Mouse (Mus musculus) inflammation-experienced regulatory T-cells (primary cell): ENCODE results near the gene Ppara. TPM values are rescaled to one million over a fixed set of nuclear protein-coding genes. Genes with fewer than 3 reads are reported as not detected.

Source experiments
- polyA plus RNA-seq, 2 experiments: library from polyadenylated mRNA; unstranded; fragments of 100-300 nt; shearing (Covaris generic); gene quantifications; one replicate each; pipeline ENCODE4 v1.2.1; 2017

Ppara gene
- under 1 TPM; 0.23 to 0.54 TPM for polyA plus RNA-seq

GRCm38 (mm10) chr15:85734571-85735033 lies at the start of gene Ppara:
Gene Ppara (plus strand): TSS chr15:85734983.

GRCm38 (mm10) chr15:85811535-85812277 lies 76.9 kb downstream of the Ppara start, which contains the start of gene Cdpf1:
Gene Cdpf1 (minus strand): TSS chr15:85811697.

GRCm38 (mm10) chr15:85821203-85822010 lies 86.6 kb downstream of the Ppara start, which contains the start of gene Pkdrej:
Gene Pkdrej (minus strand): TSS chr15:85821734.

DNA sequence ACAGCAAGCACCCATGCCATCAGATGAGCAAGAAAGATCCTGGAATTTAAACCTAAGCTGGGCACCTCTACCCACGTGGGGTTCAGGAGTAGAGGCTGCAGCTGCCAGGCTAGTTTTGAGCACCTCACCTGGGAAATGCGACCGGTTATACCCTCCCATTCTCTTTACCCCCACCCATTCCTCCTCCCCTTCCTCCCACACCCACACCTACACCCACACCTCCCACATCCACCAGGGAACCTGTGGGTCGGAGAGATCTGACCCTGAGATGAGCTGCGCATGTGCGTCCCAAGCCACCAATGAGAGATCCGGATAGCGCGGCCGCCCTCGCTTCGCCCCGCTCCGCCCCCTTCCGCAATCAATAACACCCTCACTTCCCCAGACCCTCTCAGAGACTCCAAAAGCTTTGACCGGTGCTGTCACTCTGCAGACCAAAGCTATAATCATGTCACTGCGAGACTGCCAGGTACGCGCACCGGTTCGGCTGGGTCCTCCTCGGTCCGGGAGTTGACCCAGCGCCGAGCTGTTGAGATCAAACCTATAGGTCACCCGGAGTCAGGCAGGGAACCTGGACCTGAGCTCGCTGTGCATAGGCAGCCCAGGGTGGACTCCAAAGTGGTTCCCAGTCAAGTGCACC lies 97.3 kb downstream of the Ppara start, which contains the start of gene Ttc38:
Ttc38 (plus strand) TSS at position 353 of the 637 bp plus-strand sequence.

Other genes starting within 250 kb of the Ppara start
- not detected for gene 7530416G11Rik, start 231.8 kb upstream of the Ppara start, polyA plus RNA-seq
- not detected for gene Wnt7b, start 152.5 kb upstream of the Ppara start, polyA plus RNA-seq
- 10 to 100 TPM; 32.3 to 46.1 TPM for gene Cdpf1, start 76.7 kb downstream of the Ppara start, polyA plus RNA-seq
- gene Pkdrej, start 86.8 kb downstream of the Ppara start, polyA plus RNA-seq = under 1 TPM; 0.11 to 0.61 TPM
- gene Ttc38, start 97.3 kb downstream of the Ppara start, polyA plus RNA-seq = 10 to 100 TPM; 17.6 to 24.7 TPM
- gene Gtse1, start 124.8 kb downstream of the Ppara start, polyA plus RNA-seq = 1 to 10 TPM; 2.3 to 2.9 TPM
- 10 to 100 TPM; 51.9 to 75.1 TPM for gene Trmu, start 144.3 kb downstream of the Ppara start, polyA plus RNA-seq